Mouse (Mus musculus) lung, embryonic 14.5 days (tissue): Measurements from ENCODE around the gene Rfx3. TPM values are rescaled to one million over a fixed set of nuclear protein-coding genes. Genes with fewer than 3 reads are reported as not detected.
A peak's percentile ranks its signal among the peaks of the same experiment; 100 is the strongest.

ENCODE experiments used
- ATAC-seq: fragments of 200-750 bp; cut with Nextera tagmentation; 2 replicates; pipeline ENCODE4 v1.8.0; 2017; ENCODE audit warnings: mild to moderate bottlenecking, moderate TSS enrichment, moderate library complexity; ENCODE audit not compliant: insufficient read depth
- DNase-seq: peaks from one replicate; pipeline ENCODE4 v3.0.0-alpha.2; 2015
- H3K27ac ChIP-seq: fragments of 300-500 bp; sonication (generic); 2 replicates; pipeline ENCODE4 v1.5.1; 2014; ENCODE audit warnings: low read depth, mild to moderate bottlenecking, moderate library complexity
- H3K27me3 ChIP-seq: fragments of 300-500 bp; sonication (generic); 2 replicates; pipeline ENCODE4 v1.6.1; 2014; ENCODE audit warnings: low read length, control low read depth; ENCODE audit not compliant: insufficient read depth
- H3K36me3 ChIP-seq: fragments of 300-500 bp; sonication (generic); 2 replicates; pipeline ENCODE4 v1.6.1; 2014; ENCODE audit warnings: control low read depth; ENCODE audit not compliant: insufficient read depth
- H3K4me1 ChIP-seq: fragments of 300-500 bp; sonication (generic); 2 replicates; pipeline ENCODE4 v1.6.1; 2014; ENCODE audit warnings: antibody characterized with exemption, control low read depth; ENCODE audit not compliant: insufficient read depth
- H3K4me2 ChIP-seq: fragments of 300-500 bp; sonication (generic); 2 replicates; pipeline ENCODE4 v1.6.1; 2014; ENCODE audit warnings: mild to moderate bottlenecking
- H3K4me3 ChIP-seq: fragments of 300-500 bp; sonication (generic); 2 replicates; pipeline ENCODE4 v1.5.1; 2014; ENCODE audit warnings: low read depth, low read length
- H3K9ac ChIP-seq: fragments of 300-500 bp; sonication (generic); 2 replicates; pipeline ENCODE4 v1.6.1; 2014
- H3K9me3 ChIP-seq: fragments of 300-500 bp; sonication (generic); 2 replicates; pipeline ENCODE4 v1.6.1; 2016; ENCODE audit warnings: low read depth, low read length, control low read depth
- CTCF ChIP-seq: IDR thresholded peaks from 2 replicates; pipeline ENCODE4 v1.5.1; 2016; ENCODE audit warnings: antibody characterized with exemption, low read depth
- WGBS: fragments of 180-500 bp; shearing (Covaris S2); extraction: QIAGEN DNeasy Blood & Tissue Kit; methylation state at CpG from one replicate; pipeline ENCODE4 v1.1.7; 2014; 5-methylcytosine and 5-hydroxymethylcytosine counted together
- polyA plus RNA-seq: library from polyadenylated mRNA; unstranded; fragments of >200 nt; fragmentation: Nextera tagmentation; extraction: Ambion mirVana; gene quantifications from 2 replicates; pipeline ENCODE4 v1.2.1, GENCODE M21; 2014

Rfx3 gene
- 14.8 and 15.2 TPM in 2 replicates for polyA plus RNA-seq

DNA sequence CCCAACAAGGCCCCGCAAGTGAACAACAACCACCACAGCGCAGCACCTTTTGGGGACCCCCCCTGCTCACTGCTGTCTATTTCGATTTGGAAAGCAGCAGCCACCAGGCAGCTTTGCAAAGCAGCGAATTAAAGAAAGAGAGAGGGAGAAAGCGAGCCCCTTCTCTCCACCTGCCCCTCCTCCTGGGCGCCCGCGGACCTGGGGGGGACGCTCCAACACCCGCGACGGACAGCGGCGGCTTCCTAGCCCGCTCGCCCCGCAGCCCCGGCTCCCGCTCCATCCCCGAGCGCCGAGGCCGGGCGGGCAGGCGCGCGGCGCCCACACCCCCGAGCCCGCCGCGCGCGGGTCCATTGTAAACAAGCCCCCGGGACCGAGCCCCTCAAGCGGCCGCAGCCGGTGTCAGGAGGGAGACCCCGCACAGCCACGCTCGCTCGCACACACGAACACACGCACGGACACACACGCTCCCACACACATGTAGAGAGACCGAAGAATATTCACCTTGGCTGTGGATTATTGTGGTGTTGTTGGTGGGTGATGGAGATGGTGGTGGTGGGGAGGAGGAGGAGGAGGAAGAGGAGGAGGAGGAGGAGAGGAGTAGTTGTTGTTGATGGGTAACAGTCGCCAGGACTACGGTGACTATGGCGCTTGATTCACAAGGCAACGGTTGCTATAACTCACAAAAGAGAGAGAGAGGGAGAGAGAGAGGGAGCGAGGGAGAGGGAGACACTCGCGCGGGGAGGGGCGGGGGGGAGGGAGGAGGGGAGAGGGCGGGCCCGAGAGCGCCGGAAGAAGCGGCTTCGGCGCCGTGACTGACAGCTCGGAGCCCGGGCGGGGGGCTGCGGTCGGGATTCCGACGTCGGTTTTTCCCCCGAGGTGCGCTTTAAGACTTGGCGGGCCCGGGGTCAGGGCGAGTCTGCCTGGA is at the start of gene Rfx3:
Rfx3 (minus strand) TSS at position 696 of the 925 bp plus-strand sequence.
- H3K4me1 ChIP-seq: no peaks in the 10 kb centered on the region; the same call in 1 of the 2 replicates
- H3K36me3 ChIP-seq: no peaks in the 10 kb centered on the region
- no peak for TF ChIP-seq CTCF
- no peaks in the 10 kb centered on the region for H3K9me3 ChIP-seq
- H3K9ac ChIP-seq: peak within 1 kb of the TSS; percentile 92
- no peaks in the 10 kb centered on the region for H3K27me3 ChIP-seq
- H3K4me3 ChIP-seq: peak within 1 kb of the TSS; percentile 75
- peak; percentile 86 for ATAC-seq
- peak within 1 kb of the TSS; percentile 100 for H3K27ac ChIP-seq
- peak within 1 kb of the TSS; percentile 85 for H3K4me2 ChIP-seq
- WGBS: under 1% methylated on average over 72 of the region's 78 CpGs
- peak; percentile 89 for DNase-seq

DNA sequence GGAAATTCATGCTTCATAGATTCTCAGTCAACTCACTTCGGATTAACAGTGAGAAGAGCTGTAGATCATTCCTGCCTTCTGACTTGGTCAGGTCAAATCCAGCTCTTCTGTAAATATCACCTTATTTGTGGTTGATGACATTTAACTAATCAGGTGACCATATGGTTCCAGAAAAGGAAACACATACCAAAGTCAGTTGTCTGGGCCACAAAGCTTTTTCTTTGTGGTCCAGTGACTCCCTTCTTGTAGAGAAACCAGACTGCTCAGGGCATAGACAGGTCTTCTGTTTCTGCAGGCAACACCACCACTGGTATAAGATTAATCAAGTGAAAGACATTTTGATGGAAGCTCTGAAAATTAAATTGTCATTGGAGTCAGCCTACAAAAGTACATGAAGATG is 41.1 kb upstream of the Rfx3 start:
- H3K27ac ChIP-seq: no peak overlapping the region
- no peak overlapping the region for H3K9ac ChIP-seq
- ATAC-seq (no peak), DNase-seq (no peak)
- H3K4me3 ChIP-seq: no peak overlapping the region
- H3K27me3 ChIP-seq: no peaks in the 10 kb centered on the region
- 84% methylated on average over 1 of the region's 1 CpGs for WGBS
- H3K4me2 ChIP-seq: no peak overlapping the region
- no peaks in the 10 kb centered on the region for H3K36me3 ChIP-seq
- H3K4me1 ChIP-seq: no peaks in the 10 kb centered on the region
- TF ChIP-seq CTCF: no peak
- no peaks in the 10 kb centered on the region for H3K9me3 ChIP-seq

DNA sequence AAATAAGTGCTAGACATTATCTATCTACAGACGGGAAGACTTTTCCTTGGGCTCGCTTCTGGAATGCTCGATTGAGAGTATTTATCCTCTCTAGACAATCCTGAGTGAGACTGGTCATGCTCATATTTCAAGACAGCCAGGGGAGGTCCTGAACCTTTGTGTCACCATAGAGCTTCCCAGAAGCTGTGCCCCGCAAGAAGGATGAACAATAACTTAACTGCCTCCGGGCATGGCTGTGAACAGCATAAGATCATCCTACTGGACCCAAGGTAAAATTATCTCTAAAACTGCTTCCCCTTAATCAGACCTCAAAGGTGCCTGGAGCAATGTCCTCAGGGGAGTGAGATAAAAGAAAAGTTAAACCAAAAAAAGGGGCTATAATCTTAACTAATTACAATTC is 40.6 kb upstream of the Rfx3 start:
- no peaks in the 10 kb centered on the region for H3K9me3 ChIP-seq
- no peak for TF ChIP-seq CTCF
- DNase-seq: no peak
- no peak overlapping the region for H3K4me3 ChIP-seq
- H3K4me2 ChIP-seq: no peak overlapping the region
- no peak for ATAC-seq
- H3K27ac ChIP-seq: no peak overlapping the region
- no peaks in the 10 kb centered on the region for H3K36me3 ChIP-seq
- no peak overlapping the region for H3K9ac ChIP-seq
- WGBS: 69% methylated on average over 5 of the region's 5 CpGs
- no peaks in the 10 kb centered on the region for H3K27me3 ChIP-seq
- no peaks in the 10 kb centered on the region for H3K4me1 ChIP-seq

DNA sequence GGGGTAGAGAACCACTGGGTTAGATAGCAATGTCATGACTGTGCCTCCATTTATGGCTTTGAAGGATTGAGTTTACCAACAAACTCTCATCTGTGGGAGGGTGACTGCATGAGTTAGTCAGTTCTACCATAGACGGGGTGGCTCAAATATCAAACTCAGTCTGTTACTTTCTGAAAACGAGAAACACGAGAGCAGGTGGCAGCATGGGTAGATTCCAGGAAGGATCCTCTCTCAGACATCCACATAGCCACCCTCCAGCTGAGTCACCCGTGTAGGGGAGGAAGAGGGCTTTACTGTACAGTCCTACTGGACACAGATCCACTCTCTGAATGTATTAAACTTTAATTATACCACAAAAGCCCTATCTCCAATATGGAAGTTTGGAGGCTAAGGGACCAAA is 38.3 kb upstream of the Rfx3 start:
- H3K4me1 ChIP-seq: no peaks in the 10 kb centered on the region
- no peaks in the 10 kb centered on the region for H3K27me3 ChIP-seq
- H3K9ac ChIP-seq: no peak overlapping the region
- ATAC-seq (no peak), DNase-seq (no peak)
- WGBS: 81% methylated on average over 4 of the region's 4 CpGs
- H3K36me3 ChIP-seq: no peaks in the 10 kb centered on the region
- H3K27ac ChIP-seq: no peak overlapping the region
- no peak for TF ChIP-seq CTCF
- no peak overlapping the region for H3K4me3 ChIP-seq
- no peaks in the 10 kb centered on the region for H3K9me3 ChIP-seq
- no peak overlapping the region for H3K4me2 ChIP-seq

DNA sequence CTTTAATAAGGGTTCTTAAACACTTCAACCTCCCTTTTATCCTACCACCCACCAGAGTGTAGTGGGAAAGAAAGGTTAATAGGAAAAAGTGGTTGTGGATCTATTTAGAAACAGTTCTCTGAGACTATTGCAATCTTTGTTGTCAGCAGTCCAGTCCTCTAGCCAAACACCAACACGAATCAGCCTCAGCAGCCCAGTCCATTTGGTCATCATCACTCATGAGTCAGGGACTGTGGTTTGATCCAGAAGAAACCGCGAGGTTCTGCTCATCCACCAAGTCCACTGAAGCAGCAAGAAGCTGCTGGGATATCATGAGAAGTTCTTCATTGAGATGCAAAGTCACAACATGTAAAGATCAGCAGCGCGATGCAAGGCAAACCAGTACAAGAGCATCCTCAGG is 35.8 kb upstream of the Rfx3 start:
- no peak overlapping the region for H3K27ac ChIP-seq
- no peaks in the 10 kb centered on the region for H3K9me3 ChIP-seq
- ATAC-seq (no peak), DNase-seq (no peak)
- H3K27me3 ChIP-seq: no peaks in the 10 kb centered on the region
- no peak for TF ChIP-seq CTCF
- WGBS: 80% methylated on average over 5 of the region's 5 CpGs
- no peak overlapping the region for H3K4me3 ChIP-seq
- H3K4me1 ChIP-seq: no peaks in the 10 kb centered on the region
- H3K36me3 ChIP-seq: no peaks in the 10 kb centered on the region
- no peak overlapping the region for H3K4me2 ChIP-seq
- H3K9ac ChIP-seq: no peak overlapping the region

DNA sequence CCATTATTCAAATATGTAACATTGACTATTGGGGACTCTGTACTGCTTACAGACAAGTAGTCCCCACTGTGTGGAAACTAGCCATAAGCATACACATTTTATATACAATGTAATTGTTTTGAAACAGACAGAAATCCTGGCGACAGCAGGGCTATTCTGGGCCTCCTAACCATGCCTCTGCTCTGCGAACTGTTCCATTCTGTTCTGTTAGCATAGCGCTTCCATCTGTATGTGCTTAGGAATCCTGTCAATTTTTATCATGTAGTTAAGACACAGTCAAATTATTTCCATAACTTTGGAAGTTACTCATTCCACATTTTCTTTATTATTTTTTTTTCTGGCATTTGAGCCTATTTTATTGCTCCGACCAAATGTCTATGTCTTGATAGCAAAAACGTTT is 34.0 kb upstream of the Rfx3 start:
- no peak overlapping the region for H3K9ac ChIP-seq
- H3K36me3 ChIP-seq: no peaks in the 10 kb centered on the region
- no peak overlapping the region for H3K4me3 ChIP-seq
- H3K27ac ChIP-seq: no peak overlapping the region
- no peak for TF ChIP-seq CTCF
- no peaks in the 10 kb centered on the region for H3K27me3 ChIP-seq
- H3K4me2 ChIP-seq: no peak overlapping the region
- DNase-seq: no peak
- ATAC-seq: no peak
- no peaks in the 10 kb centered on the region for H3K9me3 ChIP-seq
- H3K4me1 ChIP-seq: no peaks in the 10 kb centered on the region
- 54% methylated on average over 5 of the region's 5 CpGs for WGBS

DNA sequence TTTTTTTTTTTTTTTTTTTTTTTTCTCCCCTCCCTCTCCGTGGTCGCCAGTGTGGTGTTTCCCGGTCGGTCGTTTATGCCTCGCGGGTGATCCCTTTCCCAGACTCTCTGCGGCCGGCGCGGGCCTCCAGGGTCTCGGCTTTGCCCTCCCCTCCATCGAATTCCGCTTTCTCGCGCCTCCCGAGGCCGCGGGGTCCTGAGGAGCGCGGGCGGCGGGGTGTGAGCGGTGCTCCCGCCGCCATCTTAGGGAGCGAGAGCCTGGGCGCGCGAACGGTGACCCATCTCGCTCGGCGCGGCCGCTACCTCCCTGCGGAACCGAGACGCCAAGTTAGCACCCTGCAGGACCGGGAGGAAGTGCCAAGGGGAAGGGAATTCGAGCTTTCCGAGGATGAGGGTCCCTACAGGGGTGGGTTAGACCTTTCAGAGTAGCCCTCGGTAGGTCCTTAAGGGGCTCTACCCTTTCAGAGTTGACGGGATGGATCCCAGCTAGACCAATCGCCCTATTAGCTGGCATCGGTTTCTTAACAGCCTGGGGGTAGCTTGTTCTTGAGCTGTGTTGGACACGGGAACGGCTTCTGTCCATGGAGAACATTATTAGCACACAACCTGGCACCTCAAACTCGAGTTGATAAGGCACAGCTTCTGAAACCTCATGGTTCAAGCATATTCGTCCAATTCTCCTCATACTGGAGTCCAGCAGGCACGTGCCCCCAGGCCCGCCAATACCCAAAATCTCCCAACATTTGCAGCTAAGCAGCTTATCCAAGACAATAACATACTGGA is 943 bp upstream of the Rfx3 start:
- ATAC-seq: peak; percentile 69
- no peaks in the 10 kb centered on the region for H3K9me3 ChIP-seq
- DNase-seq: peak; percentile 79

More for the DNA sequence above, 943 bp upstream of the Rfx3 start:
- Histone ChIP-seq H3K27me3 (no peaks in the 10 kb centered on the region), H3K9ac (peak overlapping the region; percentile 91), H3K4me1 (no peaks in the 10 kb centered on the region; the same call in 1 of the 2 replicates), H3K27ac (peak overlapping the region; percentile 100), H3K4me2 (peak overlapping the region; percentile 85), H3K4me3 (peak overlapping the region; percentile 75), H3K36me3 (no peaks in the 10 kb centered on the region)
- TF ChIP-seq CTCF: no peak
- under 1% methylated on average over 52 of the region's 52 CpGs for WGBS
